Mouse (Mus musculus): Measurements from ENCODE around the gene Lmntd2.

Lmntd2 gene

DNA sequence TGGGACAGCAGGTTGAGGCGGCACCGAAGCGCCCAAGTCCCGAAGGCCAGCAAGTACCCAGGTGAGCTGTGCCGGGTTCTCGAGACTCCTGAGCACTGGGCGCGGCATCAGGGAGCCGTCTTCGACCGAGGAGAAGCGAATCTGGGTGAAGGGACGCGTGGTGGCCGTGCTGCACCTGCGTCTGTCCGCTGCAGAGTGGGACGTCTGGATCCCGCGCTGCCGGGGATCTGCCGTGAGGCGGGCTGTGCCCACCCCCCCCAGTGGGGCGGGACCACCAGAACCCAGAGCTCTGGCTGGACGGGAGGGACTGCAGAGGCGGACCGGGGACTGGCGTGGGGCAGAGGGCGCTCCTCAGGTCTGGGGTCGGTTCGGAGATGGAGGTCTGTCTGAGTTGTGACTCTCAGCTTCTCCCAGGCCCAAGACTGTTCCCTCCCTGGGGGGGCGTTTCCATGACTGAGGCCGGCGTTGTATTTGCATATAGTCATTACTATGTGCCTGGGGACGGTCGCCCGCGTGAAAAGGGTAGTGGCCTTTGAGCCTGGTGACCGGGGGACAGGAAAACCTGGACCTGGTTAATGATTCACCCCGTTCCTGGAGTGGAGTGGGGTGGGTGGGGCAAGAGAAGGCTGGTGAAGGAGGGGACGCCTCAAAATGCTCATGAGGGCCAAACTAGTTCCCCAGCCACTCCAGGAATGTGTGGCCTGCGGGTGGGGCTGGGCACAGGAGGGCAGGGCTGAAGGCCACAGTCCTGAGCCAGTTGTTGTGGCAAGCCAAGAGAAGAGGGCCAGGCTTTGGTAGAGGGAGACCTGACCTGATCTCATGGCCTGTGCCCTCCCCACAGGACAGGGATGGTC lies 2.2 kb upstream of the Lmntd2 start:
- no peak for DNase-seq

DNA sequence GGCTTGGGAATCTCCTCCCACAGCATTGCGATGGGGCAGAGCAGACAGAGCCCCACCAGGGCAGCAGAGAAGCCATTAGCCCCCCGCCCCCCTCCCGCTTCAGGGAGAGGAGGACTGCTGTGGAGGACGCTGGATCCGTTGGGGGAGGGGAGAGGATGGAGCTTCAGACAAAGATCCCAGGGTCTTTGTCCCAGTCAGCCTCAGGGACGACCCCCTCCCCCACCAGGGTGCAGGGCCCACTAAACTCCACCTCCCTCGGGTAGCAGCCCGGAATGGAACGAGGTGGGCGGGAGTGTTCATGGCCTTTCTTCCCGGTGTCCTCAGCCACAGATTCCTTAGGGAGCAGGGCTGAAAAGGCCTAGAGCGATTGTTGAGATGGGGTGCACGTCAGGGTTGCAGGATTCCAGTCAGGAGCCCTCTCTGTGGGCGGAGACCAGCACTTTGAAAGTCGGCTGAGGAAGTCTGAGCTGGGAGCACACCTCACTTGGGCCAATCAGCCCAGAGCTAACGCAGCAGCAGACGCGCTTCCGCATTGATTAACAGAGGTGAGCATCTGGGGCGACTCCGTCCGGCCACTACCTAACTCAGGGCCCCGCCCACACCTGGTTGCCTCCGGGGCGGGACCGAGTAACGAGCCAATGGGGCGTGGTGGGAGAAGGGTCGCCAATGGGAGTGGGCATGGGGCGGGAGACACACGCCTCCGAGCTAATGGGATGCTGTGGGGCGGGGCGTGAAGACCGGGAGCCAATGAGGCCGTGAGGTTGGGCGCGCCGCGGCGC lies 1.4 kb upstream of the Lmntd2 start, which contains the start of gene Rassf7:
TSS of gene Rassf7 (plus strand) at position 760 of the 779 bp plus-strand sequence.
- peak; percentile 89 for DNase-seq

DNA sequence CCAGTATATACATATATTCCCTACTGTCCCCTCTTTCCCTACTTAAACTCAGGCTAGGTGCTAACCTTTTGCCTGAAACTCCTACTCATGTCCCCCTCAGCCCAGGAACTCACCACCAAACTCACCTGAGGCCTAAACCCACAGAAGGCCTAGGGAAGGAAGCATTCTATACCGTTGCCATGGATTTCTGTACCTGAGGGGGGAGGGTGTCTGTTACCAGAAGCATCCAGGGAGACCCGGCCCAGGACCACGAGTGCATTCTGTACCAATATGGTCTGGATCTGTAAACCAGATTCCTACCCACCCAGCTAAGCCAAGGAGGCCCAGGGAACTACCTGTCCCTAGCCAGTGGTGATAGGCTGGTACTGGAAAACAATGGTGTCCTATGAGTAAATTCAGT lies 430 bp upstream of the Lmntd2 start:
- DNase-seq = no peak

DNA sequence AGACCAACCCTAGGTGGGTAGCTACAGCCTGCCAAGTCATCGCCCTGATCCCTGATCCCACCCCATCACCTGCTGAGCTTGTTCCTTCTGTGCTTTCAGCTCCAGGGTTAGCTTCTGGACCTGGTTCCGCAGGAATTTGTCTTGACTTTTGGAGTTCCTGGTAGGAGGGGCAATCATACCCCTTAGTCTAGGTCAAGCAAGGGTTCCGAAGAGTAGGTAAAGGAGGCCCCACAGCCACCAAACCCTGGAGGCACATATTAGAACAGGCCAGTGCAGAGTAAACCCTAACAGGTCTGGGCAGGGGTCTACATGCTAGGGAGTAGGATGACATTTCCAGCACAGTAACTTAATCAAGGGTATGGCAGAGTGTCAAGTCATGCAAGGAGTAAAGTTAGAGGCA lies 747 bp downstream of the Lmntd2 start:
- no peak for DNase-seq

DNA sequence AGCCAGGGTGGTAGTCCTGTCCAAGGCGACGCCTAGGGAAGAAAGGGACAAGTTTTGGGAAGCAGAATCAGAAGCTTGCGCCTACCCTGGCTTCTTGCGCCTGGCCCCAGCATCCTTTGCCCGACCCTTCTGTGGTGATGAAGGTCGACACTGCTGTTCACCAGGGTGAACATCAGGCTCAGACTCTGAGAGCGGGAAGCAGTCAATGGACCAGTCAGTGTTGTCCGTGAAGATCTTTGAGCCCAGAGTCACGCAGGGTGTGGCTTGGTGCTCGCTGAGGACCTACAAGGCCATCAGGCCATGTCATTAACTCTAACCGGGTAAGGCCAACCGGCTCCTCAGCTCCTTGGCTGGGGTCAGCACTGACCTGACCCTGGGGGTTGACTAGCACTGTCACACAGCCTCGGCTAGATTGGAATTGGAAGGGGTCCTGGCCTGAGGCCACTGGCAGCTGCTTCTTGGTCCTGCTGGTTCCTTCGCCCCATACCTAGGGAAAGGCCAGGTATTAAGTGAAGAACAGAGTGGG lies 3.2 kb downstream of the Lmntd2 start:
- DNase-seq = no peak

DNA sequence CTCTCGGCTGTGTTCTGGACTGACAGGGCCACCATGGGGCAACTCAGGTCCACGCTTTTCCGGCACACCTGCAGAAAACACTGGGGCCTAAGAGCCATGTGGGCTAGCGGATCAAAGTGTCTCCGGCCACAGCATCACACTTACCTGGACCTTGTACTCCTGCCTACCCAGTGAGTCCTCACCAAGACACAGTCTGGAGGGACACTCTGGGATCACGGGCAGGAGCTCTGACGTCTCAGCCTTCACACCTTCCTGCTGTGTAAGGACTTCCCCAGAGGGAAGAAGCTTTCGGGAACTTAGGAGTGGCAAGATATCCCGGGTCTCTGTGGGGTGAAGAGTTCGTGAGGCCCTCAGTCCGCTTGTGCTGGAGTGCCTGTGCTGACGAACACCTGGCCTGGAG lies 3.7 kb downstream of the Lmntd2 start:
- no peak for DNase-seq

DNA sequence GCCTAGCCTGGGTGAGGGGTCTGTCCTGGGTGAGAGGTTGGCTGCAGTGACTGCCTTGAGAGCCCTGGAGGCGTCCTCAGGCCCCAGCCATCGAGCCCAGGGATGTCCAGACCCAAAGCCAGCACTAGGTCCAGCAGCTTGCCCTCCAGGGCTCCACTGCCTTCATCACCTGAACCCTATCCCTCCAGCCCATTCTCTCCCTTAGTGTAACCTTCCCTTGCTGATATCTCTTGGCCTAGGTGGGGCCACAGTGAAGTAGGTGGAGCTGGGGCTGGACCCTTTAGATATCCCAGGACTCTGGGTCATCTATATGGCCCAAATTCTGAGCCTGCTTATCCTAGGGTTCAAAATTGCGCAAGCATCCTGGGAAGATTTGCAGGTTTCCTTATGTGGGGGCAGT lies 4.4 kb downstream of the Lmntd2 start:
- no peak for DNase-seq

DNA sequence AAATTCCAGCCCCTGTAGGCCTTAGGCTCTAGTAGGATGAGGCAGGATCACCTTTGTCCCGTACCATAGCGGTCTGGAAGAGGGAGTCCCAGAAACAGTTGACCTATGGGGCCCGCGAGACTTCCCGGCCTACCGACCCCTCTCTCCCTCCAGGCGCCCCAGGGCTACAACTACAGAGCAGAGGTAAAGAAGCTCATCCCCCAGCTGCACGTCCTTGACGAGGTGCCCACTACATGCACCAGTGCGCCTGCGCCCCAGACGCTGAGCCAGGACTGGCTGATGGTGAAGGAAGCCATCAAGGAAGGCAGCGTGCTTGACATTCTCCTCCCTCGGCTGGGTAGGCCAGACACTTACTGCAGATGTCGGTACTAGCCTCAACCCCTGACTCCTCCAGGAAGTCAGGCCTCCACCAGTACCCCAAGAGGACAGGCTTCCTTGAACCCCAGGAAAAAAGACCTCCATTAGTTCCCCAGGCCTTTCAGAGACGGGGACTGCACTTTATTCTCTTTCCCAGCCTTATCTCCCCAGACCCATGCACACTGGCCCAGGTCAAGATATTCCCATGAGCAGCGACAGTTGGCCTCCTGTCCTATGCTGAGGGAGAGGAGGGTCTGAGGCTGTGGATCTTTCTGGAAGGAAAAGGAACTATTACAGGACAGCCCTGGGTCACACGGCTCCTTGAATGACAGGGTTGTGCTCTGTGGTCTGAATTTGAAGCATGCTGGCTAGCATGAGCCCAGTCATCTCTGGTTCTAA lies 7.5 kb downstream of the Lmntd2 start:
- DNase-seq = no peak

DNA sequence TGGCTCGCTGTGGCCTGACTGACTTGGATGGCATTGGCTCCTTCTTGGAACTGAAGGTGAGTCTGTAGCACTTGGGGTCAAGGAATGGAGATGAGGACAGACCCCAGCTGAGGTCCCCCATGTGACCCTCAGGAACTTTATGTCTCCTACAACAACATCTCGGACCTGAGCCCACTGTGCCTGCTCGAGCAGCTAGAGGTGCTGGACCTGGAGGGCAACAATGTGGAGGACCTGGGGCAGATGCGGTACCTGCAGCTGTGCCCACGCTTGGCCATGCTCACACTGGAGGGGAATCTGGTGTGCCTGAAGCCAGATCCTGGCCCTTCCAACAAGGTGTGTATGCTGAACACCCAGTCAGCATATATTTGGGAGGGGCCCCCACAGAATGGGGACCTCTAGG lies 8.4 kb downstream of the Lmntd2 start:
- DNase-seq = no peak

DNA sequence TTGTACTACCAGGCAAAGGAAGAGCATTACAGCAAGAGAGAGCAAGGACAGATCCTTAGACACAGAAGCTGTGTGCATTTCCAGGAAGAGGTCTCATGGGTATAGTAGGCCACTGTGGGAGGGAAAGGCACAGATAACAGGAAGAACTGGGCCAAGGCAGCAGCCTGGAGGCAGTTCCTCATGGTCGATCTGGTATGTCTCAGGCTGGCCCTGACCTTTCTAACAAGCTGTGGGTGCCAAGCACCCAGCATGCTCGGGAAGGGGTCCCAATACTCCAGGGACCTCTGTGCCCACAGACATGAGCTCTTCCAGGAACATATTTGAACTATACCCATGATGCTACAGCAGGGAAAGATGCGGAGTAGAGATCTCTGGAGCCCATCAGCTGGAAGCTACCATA lies 9.3 kb downstream of the Lmntd2 start:
- DNase-seq = no peak

DNA sequence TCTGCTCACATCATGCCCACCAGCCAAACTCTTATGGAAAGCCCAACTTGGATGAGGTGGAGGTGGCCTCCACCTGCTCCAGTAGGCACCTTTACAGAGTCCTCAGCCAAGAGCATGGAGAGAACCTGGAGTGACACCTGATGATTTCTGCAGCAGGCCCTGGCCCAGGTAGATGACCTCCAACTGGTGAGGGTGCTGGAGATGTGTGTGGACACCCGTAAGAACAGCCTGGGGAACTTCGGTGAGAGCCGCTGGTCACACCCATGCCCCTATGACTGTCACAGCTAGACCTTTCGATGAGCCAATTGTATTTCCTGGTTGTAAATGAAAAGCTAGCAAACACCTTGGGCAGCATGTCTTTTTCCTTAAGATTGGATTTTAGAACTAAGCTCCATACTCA lies 15.8 kb downstream of the Lmntd2 start:
- no peak for DNase-seq

DNA sequence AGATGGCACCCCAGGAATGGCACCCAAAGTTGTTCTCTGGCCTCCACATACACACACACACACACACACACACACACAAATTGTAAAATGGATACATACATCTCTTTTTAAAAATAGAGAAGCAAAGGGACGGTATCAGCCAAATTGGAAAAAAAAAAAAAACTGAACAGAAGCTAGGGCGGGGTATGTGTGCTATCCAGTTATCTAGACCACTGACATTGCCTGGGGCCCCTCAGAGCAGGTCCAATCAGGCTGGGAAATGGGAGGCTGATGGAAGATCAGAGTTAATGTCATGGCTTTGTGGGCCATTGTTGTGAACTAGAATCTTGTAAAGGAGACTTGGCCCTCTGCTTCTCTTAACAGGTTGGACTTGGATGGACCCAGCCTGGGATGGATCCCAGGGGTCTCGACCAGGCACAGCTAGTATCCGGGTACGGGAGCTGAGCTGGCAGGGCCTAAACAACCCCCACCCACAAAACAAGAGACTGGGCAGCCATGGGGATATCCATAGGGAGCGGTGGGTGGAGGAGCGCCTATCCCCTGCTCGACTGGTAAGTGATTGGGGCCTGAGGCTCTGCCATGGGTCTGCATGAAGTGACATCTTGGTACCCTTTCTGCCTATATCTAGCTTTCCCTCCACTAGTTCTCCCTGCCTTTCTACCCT lies 17.1 kb downstream of the Lmntd2 start:
- DNase-seq = no peak

DNA sequence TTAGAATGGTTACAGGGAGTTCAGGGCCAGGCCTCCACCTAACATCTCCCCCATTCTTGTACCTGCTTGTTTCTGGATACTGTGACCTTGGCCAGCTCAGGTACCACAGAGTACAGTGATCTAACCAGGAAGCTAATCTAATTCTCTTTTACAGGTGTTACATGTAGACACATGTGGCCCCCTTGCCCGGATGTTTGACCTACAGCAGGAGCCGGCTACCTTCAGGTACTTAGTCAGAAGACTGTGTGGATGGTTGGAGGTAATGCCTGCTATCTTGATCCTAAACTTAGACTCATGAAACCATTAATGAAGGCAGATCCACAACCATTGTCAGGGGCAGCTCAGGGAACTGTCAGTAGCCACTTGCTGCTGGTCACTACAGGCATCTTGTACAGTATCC lies 18.1 kb downstream of the Lmntd2 start:
- DNase-seq = no peak

DNA sequence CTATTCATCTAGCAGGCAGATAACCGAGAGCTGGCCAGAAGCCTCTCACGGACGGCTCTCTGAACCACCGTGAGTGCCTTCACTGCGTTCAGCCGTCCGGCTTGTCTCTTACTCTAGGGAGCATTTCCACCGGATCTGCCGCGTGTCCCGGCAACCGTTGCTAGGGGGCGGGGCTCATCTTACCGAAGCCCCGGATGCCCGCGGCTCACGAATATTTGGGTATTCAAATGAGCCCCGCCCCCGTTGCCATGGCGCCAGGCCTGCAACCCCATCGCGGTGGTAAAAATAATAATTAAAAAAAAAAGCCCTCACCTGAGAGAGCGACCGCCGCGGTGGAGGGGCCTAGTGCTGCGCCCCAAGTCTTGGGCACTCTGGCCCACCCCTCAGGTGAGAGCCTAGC lies 19.1 kb downstream of the Lmntd2 start:
- DNase-seq = peak; percentile 88

DNA sequence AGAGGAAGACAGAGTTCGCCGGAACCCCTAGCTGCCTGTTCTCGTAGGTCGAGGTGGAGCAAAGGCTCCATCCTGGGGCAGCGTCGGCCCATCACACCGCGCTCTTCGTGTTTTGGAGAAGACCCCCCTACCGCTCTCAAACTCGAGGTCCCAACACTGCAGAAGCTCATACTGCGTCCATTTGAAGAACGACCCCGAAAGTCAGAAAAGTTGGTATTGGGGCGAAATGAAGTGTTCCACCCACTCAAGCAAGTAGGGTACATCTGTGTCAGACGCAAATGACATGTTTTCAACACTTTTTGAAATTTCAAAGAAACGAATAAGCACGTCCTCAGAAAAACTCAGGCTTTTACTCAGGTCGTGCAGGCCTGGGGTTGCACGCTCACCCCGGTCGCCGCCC lies 19.5 kb downstream of the Lmntd2 start:
- DNase-seq = no peak

DNA sequence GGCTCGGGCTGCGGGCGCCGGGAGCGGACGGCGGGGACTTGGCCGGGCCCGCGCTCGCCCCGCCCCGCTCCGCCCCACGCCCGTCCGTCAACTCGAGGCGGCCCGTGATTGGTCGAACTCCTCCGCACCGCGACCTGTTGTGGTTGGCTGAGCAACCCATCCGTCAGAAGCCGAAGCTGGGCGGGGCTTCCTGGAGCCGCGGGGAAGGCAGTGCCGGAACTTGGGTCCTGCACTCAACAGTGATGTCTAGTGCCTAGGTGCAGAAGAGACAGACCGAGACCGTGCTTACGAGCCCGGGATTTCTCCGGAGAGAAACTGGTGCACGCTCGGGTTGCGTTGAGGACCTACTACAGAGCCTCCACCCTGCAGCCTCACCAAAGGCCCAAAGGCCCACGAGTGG lies 19.9 kb downstream of the Lmntd2 start, which contains the start of the genes Hras and Lrrc56:
TSS of gene Hras (minus strand) at position 58 of the 400 bp plus-strand sequence.
TSS of gene Lrrc56 (plus strand) at position 210 of the 400 bp plus-strand sequence.
- DNase-seq = peak; percentile 98

DNA sequence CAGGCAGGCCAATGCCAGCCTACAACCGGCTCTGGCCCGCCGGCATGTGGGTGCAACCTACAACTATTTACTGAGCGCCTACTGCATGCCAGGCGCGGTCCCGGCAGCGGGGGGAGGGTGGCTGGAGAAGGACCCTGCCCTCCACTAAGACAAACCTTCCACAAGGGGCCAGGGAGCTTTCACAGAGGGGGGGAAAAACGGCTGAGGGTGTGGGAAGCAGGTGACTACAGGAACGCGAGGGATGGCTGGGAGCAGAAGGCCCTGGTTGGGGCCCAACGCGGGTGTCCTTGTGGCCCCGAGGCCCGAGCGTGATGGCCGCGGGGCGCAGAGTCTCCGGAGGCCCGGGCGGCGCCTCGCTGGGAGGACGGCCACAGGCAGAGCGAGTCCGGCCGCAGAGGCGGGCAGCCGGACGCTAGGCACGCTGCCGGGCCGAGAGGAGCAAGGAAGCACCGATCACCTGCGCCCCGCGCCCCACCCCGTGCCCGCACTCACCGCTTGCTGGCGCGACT lies 20.5 kb downstream of the Lmntd2 start:
- DNase-seq = no peak

DNA sequence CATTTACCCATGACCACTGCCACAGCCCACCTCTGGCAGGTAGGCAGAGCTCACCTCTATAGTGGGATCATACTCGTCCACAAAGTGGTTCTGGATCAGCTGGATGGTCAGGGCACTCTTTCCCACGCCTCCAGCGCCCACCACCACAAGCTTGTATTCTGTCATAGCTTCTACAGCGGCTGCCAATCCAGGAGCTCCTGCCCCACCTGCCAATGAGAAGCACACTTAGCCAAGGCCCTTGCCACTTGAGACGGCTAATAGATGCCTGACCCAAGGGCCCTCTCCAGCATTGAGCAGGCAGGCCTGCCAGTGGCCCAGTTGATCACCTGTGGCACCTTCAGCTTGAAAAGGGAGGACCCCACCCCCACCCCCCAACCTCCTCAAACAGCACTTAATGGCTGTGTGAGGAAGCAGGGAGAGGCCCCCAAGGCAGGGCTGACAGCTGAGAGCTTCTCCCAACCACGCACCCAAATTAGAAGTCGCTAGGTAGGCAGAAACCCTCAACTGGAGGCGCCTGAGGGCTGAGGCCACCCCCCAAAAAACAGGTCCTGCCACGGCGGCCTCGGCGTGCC lies 21.0 kb downstream of the Lmntd2 start:
- peak; percentile 41 for DNase-seq

DNA sequence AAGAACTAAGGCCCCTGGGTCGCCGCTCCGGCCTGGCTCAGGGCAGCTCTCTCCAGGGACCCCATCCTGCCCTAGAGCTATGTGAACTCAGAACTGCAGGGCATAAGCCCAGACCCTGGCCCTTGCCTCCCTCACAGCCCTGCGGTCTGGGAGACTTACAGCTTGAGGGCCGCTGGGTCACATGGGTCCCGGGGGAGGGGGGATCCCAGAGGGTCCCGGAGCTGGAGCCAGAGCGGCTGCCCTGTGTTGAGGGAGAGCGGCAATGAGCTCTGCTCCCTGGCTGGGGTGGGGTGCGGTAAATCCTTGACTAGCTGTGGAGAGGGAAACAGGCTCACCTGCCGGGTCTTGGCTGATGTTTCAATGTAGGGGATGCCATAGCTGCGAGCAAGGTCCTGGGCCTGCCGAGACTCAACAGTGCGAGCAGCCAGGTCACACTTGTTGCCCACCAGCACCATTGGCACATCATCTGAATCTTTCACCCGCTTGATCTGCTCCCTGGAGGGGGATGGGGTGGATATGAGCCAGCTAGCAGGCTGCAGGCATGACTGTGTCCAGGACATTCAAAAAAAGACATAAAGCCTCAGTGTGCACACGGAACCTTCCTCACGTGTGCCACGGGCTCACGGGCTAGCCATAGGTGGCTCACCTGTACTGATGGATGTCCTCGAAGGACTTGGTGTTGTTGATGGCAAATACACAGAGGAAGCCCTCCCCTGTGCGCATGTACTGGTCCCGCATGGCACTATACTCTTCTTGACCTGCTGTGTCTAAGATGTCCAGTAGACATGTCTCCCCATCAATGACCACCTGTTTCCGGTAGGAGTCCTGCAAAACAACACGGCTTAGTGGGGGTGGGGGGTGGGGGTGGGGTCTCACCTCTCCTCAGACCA lies 21.8 kb downstream of the Lmntd2 start:
- no peak for DNase-seq

DNA sequence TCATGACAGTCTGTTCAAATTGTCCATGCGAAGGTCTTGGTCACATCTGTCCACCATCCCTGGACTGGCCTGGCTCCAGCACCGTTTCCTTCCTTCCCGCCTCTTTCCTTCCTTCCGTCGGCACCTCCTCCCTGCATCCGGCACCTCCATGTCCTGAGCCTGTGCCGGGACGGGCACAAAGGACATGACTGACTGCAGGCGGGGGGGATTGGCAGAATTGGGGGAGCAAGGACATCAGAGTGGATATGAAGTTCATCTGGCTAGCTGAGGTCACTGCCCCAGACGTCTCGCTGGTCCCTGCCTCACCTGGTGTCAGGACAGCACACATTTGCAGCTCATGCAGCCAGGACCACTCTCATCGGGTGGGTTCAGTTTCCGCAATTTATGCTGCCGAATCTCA lies 22.8 kb downstream of the Lmntd2 start:
- no peak for DNase-seq

DNA sequence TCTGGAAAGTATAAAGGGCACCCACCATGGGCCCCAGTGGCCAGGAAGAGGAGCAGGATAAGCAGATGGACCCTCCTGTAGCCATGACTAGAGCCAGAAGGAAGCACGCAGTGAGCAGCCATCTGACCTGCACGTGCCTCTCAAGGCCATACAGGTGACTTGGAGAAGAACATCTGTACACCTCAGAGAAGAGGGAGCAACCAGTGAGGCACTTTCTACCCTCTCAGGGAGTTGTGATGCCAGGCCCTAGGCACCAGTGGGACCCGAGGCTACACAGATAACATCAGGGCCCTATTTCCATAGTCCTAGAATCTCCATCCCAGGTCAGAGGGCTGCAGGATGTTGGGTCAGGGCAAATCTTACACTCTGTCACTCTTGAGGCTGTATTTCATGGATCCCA lies 23.7 kb downstream of the Lmntd2 start:
- no peak for DNase-seq
